Mouse (Mus musculus) heart, postnatal 36 days (tissue): ENCODE data around the gene Neurog3. TPM values are rescaled to one million over a fixed set of nuclear protein-coding genes. Genes with fewer than 3 reads are reported as not detected.

Experiments used
- DNase-seq, 2 experiments: peaks; one replicate each; pipeline ENCODE4 v3.0.0; 2021 to 2022
- intact Hi-C: fragments of 180-260 bp; cut with DNase I; formaldehyde crosslinking; loops from one replicate; pipeline ENCODE4 v1.15.1; 2025
- total RNA-seq, 2 experiments: library from RNA; stranded (reverse); gene quantifications; 2 replicates each; pipeline ENCODE4 v1.2.3; 2021

The Neurog3 gene
- total RNA-seq, 2 experiments from 2014 or later: not detected

DNA sequence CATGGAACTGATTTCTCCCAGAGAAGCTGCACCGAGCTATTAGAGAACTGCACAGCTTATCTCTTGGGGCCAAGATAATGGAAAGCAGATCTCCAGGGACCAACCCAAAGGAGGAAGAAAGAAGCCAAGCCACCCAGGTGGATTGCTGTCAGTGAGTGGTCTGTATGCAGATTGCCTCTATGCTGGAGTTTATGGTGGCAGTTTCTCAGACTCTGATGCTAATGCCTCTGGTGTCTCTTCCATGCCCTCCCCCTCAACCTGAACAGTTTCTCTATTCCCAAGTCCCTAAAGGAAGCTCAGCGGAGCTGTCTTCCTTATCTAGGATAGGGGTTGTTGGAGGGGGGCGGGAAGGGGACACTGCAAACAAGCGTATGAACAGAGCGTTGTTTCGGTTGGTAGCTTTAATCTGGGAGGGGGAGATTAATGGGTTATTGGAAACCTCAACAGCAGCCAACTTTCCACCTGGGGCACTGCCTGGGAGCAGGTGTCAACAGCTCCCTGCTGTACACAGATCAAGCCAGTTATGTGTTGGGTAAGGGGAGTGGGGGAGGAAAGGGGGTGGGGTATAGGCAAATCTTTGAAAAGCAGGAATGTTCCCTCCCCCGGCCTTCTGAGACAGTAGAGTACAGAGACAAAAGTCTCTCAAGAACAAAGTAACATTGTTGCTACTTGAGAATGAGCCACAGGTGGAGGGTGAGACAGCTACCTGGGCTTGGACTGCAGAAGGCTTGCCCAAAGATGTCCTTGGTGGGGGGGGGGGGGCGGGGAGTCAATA is 3.0 kb downstream of the Neurog3 start:
- intact Hi-C loops: no loop called here
- no peak for DNase-seq

DNA sequence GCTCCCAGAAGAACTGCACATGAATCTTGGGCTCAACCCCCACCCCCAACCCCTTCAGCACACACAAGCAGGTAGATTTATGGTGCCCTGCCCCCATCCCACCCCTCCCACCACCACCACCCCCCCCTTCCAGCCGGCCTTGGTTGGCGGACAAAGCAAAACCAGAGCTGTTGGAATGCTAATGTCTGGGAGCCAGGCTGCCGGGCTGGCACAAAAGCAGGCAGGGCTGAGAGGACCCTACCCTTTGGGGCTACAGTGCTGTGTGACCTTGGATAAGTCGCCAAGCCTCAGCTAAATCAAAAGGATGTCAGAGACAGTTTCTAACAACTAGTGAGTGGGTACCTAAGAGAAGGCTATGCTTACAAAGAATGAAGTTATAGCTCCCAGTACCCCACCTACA is 4.3 kb downstream of the Neurog3 start:
- no peak for DNase-seq
- intact Hi-C loops: no loop called here

DNA sequence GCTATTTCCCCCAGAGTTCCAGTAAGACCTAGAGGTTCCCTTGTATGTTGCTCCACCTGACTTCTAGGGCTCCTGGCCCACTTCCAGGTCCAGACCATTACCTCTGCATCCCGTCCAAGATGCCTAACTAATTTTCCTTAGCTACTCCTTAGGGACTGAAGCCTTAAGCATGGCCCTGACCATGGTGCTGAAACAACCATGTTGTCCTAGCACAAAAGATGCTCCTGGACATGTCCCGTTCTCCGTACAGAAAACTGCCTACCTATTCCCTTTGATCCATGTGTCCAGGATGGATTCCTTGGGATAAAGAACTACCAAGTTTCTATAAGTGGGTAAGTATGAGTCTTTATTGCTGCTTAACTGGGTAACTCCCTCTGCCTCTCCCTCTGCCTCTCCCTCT is 5.2 kb downstream of the Neurog3 start:
- no peak for DNase-seq
- intact Hi-C loops: no loop called here

DNA sequence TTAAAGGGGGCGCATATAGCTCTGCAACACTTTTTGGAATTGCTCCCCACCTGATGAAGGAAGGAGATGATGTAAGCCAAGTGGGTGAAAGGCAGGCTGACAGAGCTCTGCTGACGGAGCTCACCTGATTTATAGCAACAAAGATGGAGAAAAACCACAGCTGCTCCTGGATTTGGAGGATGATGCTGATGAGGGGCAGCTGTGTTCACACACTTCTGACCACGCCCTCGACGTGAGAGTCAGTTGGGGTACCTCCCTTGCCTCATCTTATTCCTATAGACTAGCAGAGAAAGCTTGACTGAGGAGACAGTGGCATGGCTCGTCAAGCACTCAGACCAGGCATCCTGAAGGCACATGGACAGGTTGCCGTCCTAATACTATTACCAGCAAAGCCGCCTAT is 10.9 kb downstream of the Neurog3 start, which contains the start of gene Fam241b:
TSS of gene Fam241b (minus strand) at position 101 of the 400 bp plus-strand sequence.
- DNase-seq: no peak
- intact Hi-C loops: no loop called here

DNA sequence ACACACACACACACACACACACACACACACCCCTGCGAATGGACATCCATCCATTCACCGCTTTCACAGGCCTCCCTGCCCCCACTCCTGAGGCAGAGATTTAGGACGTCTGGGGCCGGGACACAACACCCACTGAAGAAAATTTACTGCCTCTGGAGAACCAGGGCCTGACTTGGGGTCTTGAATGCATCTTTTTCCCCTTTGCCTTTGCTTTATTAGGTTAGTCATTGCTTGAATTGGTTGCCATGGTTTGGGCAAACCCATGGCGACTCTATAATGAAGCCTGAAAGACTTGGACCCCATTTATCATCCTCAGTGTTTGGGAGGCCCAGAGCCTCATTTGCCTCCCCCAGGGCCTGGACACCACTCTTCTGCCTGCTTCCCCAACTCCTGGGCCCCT is 13.1 kb downstream of the Neurog3 start:
- intact Hi-C loops: no loop called here

DNA sequence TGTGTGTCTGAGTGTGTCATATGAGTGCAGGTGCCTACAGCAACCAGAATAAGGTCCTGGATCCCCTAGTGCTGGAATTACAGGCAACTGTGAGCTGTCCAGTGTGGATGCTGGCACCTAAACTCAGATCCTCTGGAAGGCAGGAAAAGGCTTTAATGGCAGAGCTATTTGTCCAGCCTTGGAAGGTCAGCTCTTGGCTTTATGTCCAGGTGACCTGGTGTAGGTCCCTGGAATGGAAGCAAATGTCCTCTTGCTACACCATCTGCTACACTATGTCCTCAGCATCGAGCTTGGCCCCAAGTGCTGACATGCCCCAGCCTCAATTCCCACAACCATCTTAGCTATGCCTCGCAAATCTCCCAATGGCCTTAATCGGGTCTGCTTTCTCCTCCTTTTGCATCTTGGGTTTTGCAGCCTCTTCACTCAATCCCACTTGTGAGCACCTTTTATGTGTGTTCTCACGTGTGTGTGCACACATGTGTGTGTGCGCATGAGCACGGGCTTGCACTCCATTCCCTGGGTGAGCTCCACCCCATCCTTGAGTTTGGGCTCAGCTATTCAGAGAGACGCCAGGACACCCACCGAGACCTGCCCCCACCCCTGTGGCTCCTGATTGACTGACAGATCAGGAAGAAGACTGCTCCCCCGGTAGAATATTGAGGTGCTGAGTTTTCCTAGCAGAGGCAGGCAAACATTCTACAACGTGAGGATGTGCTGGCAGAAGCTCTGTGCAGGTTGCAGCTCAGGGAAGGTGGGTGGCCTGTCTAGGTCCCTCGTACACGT is 14.8 kb downstream of the Neurog3 start:
- DNase-seq: no peak
- intact Hi-C loops: no loop called here

More for the DNA sequence above, 13.1 kb downstream of the Neurog3 start:
- no peak for DNase-seq

DNA sequence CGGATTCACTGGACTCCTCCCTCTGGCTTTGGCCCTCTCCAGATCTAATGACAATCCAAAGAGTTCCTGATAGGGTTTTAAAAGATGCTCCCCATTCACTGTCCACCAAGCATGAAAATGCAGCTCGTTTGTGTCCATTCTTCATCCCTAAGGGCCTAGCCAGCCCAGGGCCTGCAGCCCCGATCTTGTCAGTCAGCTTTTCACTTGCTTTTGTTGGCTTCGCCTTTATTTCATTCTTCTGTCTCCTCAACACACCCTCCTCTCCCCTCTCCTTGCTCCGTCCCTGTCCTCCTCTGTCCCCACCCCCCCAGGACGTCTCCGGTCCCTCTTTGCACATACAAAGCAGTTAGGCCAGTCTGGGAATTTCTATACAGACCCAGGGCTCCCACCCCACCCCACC is 17.0 kb downstream of the Neurog3 start:
- no peak for DNase-seq
- intact Hi-C loops: no loop called here

DNA sequence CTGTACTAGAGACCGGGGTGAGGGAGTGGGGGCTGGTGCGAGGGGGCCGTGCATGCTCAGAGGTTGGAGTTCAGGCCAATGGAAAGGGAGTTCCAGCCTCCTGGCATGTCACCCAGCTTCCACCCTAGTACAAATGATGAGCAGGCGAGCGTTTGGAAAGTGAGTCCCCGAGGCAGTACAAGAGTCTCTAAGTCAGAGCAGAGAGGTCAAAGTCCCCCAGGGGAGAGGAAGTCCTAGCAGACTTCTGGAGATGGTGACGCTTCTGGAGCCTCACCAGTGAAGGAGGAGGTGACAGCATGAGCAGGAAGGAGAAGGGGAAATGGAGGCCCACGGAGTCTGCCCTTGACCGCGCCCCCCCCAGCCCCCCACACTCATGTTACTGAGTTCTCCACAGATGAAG is 29.5 kb downstream of the Neurog3 start:
- DNase-seq: peak; percentile 5 to 12
- intact Hi-C loops: no loop called here

DNA sequence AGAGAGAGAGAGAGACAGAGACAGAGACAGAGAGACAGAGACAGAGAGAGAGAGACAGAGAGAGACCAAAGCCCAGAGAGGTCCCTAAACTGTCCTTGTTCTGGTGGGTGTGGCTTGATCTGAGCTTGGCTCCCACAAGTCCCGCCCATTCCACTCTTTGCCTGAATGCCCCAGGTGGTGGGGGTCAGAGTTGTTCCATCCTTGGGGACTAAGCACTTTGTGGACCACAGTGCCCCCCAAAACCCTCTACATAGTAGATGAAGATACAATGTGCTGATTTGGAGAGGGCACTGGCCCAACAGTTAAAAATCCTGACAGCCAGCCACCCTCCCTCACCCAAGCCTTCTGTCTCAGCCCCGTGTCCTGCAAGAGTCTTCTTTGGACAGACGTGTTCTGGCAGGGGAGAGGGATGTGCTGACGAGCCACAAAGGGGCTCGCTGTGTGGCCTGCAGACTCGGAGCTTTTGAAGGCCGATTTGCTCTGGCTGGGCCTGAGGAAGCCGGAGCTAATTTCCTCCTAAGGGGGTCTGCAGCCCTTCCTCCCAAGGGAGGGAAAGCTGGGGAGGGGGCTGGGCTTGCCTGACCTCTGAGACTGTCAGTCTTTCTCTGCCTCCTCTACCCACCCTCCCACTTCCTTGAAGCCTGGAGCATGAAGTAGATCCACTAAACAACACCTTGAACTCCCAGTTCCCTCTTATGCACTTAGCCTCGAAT is 40.1 kb downstream of the Neurog3 start:
- no peak for DNase-seq
- intact Hi-C loops: no loop called here

DNA sequence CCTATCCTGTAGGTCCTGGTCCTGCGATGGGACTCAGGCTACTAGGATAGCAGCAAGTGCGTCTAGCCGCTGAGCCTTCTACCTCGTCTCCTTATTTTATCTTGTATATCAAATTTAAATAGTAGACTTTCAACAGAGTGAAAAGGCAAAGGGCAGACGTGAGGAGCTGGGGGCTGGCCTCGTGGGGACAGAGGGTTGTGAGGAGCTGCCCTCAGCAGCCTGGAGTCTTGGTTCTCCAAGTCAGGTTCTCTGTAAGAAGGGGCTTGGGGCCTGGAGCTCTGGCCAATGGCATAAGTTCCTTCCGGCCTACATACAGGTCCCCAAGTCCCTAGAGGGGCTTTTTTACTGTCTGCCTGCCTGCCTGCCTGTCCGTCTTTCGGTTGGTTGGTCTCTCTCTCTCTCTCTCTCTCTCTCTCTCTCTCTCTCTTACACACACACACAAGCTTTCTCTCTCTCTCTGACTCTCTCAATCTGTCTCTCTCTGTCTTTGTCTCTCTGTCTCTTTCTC is 41.1 kb downstream of the Neurog3 start:
- intact Hi-C loops: no loop called here
- DNase-seq: no peak

DNA sequence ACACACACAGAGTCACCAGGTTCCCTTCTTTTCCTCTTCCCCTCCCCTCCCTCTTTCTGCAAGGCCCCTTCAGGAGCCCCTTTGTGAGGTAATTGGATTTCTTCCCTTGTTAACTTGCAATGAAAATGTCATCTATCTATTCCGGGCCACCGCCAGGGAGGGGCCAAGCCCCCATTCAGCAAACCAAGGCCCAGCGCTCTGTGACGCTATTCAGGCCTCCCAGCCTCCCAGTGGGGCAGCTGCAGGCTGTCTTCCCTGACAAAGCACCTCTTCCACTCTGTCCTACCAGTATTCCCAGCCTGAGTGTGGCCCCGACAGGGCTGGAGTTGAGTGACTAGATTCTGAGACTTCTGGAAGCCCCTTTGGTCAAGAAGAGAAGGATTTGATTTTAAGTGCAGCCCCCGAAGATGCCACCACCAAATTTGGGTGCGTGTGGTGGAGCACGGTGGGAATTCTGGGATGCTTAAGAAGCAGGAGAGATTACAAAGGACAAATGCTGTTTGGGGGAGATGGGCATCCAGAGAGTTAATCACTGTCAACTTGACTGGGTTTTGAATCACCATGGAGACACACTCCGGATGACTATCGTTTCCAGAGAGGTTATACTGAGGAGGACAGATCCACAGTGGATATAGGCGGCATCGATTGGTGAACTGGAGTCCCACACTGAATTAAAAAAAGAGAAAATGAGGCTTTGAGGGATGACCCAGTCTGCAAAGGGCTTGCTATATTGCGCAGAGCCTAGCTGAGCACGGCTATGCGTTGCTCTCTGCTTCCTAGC is 41.8 kb downstream of the Neurog3 start:
- no peak for DNase-seq
- intact Hi-C loops: no loop called here

DNA sequence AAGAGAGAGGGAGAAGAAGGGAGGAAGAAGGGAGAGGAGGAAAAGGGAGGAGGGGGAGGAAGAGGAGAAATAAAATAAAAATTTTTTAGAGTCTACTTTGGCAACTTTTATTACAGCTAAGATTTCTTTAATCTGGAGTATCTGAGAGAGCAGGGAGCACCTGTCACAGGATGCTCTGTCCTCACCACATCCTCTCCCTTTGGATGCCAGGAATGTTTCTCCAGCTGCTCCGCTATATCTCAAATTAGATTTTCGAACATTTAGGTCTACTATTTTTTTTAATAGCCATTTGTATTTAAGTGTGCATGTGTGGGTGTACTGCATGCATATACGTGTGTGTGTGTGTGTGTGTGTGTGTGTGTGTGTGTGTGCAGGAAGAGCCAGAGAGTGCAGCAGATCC is 47.1 kb downstream of the Neurog3 start:
- intact Hi-C loops: loop anchor here (5.0 kb wide), 2 partner anchors 303 to 343 kb away; no protein-coding TSS in a partner anchor

DNA sequence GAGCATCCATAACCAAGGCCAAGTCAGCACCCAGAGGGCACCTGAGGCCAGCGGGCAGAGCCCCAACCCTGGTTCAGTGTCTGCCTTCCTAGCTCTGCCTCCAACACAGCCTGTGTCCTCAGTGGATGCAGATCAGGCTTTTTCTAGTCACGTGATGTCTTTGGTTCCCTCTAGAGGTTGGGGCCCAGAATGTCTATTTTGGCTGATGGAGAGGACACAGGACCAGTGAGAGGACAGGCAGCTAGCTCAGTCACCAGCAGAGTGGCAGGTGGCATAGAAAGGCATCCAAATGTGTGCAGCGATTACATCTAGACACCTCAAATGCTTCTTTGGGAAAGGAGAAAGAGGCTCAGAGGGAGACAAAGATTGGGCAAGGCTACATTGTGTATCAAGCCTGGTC is 48.8 kb downstream of the Neurog3 start:
- intact Hi-C loops: loop anchor here (2.0 to 5.0 kb wide), 4 partner anchors 127 to 344 kb away; no protein-coding TSS in a partner anchor
- no peak for DNase-seq

More for the DNA sequence above, 47.1 kb downstream of the Neurog3 start:
- DNase-seq: no peak

DNA sequence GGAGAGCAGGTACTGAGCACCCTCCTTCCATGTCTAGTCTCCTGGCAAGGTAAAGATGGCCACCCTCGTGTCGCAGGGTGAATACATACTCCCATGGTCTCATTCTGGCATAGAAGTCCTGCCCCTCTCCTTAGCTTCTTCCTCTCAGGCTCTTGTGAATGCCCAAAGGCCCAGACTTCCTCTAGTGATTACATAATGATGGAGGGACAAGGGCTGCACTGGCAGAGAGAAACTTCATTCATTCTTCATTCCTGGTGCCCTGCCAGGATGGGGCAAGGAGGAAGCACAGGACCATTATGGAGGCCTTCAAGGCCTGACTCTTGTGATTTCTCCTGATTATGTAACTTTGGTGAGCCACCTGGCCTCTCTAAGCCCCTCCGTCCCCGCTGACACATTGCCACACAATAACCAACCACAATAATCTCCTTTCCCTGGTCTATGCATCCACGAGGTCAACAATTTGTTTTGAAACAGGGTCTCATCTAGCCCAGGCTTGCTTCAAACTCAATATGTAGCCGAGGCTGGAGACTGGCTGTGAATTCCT is 49.7 kb downstream of the Neurog3 start:
- intact Hi-C loops: loop anchor here (1.0 to 5.0 kb wide), 5 partner anchors 77 to 345 kb away; no protein-coding TSS in a partner anchor
- DNase-seq: no peak

DNA sequence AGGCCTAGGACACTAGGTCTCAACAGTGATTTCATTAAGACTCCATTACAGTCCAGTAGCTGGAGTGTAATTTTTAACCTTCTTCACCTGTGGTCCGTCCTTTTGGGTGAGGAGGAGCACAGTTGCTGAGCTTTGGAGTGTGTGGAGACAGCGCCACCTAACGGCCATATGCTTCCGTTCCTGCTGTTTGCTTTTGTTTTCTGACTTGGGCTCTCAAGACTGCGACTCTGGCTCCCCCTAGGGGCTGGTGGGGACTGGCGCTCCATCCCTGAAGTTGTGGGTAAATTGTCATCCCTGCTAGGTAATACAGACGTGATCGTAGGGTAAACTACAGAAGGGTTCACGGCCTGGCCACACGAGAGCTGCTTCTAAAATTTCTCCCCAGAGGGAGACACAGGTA is 50.2 kb downstream of the Neurog3 start:
- intact Hi-C loops: loop anchor here (1.0 to 5.0 kb wide), 5 partner anchors 78 to 346 kb away; no protein-coding TSS in a partner anchor
- peak; percentile 91 to 95 for DNase-seq

Other genes starting within 250 kb of the Neurog3 start
- under 1 TPM; 0.65 to 0.97 TPM for gene Col13a1, start 154.0 kb upstream of the Neurog3 start, total RNA-seq
- gene Fam241b, start 10.8 kb downstream of the Neurog3 start, total RNA-seq: 1 to 10 TPM; 1.7 to 2.6 TPM
- gene Tspan15, start 98.2 kb downstream of the Neurog3 start, total RNA-seq: 1 to 10 TPM; 7.3 to 8.2 TPM
- gene Tacr2, start 119.3 kb downstream of the Neurog3 start, total RNA-seq: not detected
- gene Hk1, start 246.8 kb downstream of the Neurog3 start, total RNA-seq: 100 to 1,000 TPM in 1 of 2 experiments, 10 to 100 TPM in 1; 99.7 to 113 TPM